In the genomic region with DNA sequence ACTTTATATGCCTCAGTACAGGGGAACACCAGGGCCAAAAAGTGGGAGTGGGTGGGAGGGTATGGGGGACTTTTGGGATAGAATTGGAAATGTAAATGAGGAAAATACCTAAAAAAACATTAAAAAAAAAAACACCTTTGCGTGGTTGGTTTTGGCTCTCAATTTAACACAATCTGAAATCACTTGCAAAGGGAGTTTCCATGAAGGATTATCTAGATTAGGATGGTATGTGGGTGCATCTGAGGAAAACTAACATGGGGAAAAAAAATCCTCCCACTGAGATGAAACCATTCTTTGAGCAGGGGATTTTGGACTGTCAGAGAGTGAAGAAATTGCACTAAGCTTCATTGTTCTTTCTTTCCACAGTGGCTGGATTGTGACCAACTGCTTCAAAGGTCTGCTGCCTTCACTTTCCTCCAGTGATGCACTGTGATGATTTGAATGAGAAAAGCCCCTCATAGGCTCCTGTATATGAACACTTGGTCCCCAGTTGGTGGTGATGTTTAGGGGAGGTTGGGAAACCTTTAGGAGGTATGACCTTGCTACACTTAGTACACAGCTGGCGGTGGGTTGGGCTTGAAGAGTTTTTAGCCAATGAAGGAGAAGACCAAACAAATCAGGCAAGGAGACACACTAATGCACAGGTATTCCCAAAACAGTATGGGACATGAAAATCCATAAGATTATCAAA, we compare ENCODE assay signal across 8 mouse cellular contexts. TPM values are rescaled to one million over a fixed set of nuclear protein-coding genes. Genes with fewer than 3 reads are reported as not detected.
DNase-seq lines count a peak whose midpoint lies in the region; ATAC-seq and TF ChIP-seq lines count a peak whose summit lies in the region.

No protein-coding gene starts in this region.

- H3K4me3 ChIP-seq in limb, embryonic 15.5 days = no peak overlapping the region
- no peak overlapping the region for H3K4me3 ChIP-seq in limb, embryonic 10.5 days
- H3K4me3 ChIP-seq in intestine, embryonic 14.5 days (ENCODE audit: low read depth, low read length) = peak overlapping the region; percentile 66; the same call in 1 of the 2 replicates
- no peak overlapping the region for H3K4me3 ChIP-seq in forebrain, postnatal 0 days (ENCODE audit: low read depth, low read length)

- H3K4me2 ChIP-seq in limb, embryonic 15.5 days = no peak overlapping the region
- peak overlapping the region; percentile 54 for H3K4me2 ChIP-seq in intestine, embryonic 14.5 days (ENCODE audit: low read length)
- H3K4me2 ChIP-seq in forebrain, postnatal 0 days (ENCODE audit: low read depth) = no peak overlapping the region

- no peak for DNase-seq in limb, embryonic 10.5 days (ENCODE audit: low spot score)
- no peak for DNase-seq in intestine, embryonic 14.5 days (ENCODE audit: low spot score)
- DNase-seq in lung, postnatal 10 days = peak; percentile 18
- peak; percentile 75 for DNase-seq in thymus, postnatal 25 days
- no peak for DNase-seq in left cerebral cortex, adult 9 months (ENCODE audit: low spot score in 2 of 2)
- DNase-seq in forebrain, postnatal 0 days = no peak
- DNase-seq in heart, adult 8-10 months (ENCODE audit: low spot score) = no peak

- ATAC-seq in limb, embryonic 15.5 days (ENCODE audit: insufficient number of reproducible peaks, low FRiP score, low TSS enrichment, low read depth) = no peak
- ATAC-seq in intestine, embryonic 14.5 days (replicated peaks; ENCODE audit: low FRiP score, low TSS enrichment, low read depth) = no peak
- no peak for ATAC-seq in forebrain, postnatal 0 days

- no peak for TF ChIP-seq CTCF in forebrain, postnatal 0 days (IDR thresholded peaks at IDR 0.05; ENCODE audit: low read depth)

- no peaks in the 10 kb centered on the region for H3K36me3 ChIP-seq in limb, embryonic 15.5 days
- no peaks in the 10 kb centered on the region for H3K36me3 ChIP-seq in limb, embryonic 10.5 days
- H3K36me3 ChIP-seq in intestine, embryonic 14.5 days (ENCODE audit: control insufficient read depth, insufficient read depth, low read length) = no peaks in the 10 kb centered on the region
- no peaks in the 10 kb centered on the region for H3K36me3 ChIP-seq in forebrain, postnatal 0 days (ENCODE audit: insufficient read depth)

- no peak overlapping the region for H3K9ac ChIP-seq in limb, embryonic 15.5 days
- no peak overlapping the region for H3K9ac ChIP-seq in intestine, embryonic 14.5 days (ENCODE audit: low read length)
- no peak overlapping the region for H3K9ac ChIP-seq in forebrain, postnatal 0 days

- peak overlapping the region; percentile 11; the same call in 1 of the 2 replicates for H3K27ac ChIP-seq in limb, embryonic 15.5 days
- H3K27ac ChIP-seq in limb, embryonic 10.5 days = no peak overlapping the region
- H3K27ac ChIP-seq in intestine, embryonic 14.5 days (ENCODE audit: low read depth) = 0 out of 2 replicates have a peak overlapping the region, but pooled peaks have one; percentile 43
- no peak overlapping the region for H3K27ac ChIP-seq in forebrain, postnatal 0 days (ENCODE audit: low read depth, low read length)

- no peaks in the 10 kb centered on the region for H3K9me3 ChIP-seq in limb, embryonic 15.5 days
- no peaks in the 10 kb centered on the region for H3K9me3 ChIP-seq in limb, embryonic 10.5 days (replicated peaks)
- no peaks in the 10 kb centered on the region for H3K9me3 ChIP-seq in intestine, embryonic 14.5 days (ENCODE audit: control insufficient read depth, low read length)
- no peaks in the 10 kb centered on the region for H3K9me3 ChIP-seq in forebrain, postnatal 0 days (ENCODE audit: low read length)

- H3K27me3 ChIP-seq in limb, embryonic 15.5 days = no peaks in the 10 kb centered on the region
- no peaks in the 10 kb centered on the region for H3K27me3 ChIP-seq in limb, embryonic 10.5 days (ENCODE audit: low read depth, poor library complexity, severe bottlenecking)
- H3K27me3 ChIP-seq in intestine, embryonic 14.5 days (replicated peaks; ENCODE audit: control insufficient read depth, insufficient read depth, low read length) = no peaks in the 10 kb centered on the region
- no peaks in the 10 kb centered on the region for H3K27me3 ChIP-seq in forebrain, postnatal 0 days (ENCODE audit: insufficient read depth, low read length)

- WGBS in limb, embryonic 15.5 days = 92% methylated on average over 2 of the region's 2 CpGs
- WGBS in limb, embryonic 10.5 days = 85% methylated on average over 2 of the region's 2 CpGs
- WGBS in intestine, embryonic 14.5 days = 88% methylated on average over 2 of the region's 2 CpGs
- 91% methylated on average over 2 of the region's 2 CpGs for WGBS in forebrain, postnatal 0 days

- peaks cover 6% of the 10 kb centered on the region for H3K4me1 ChIP-seq in limb, embryonic 15.5 days
- H3K4me1 ChIP-seq in limb, embryonic 10.5 days = peaks cover 4% of the 10 kb centered on the region
- 0 out of 2 replicates have a peak, but pooled peaks cover 5% of the 10 kb centered on the region for H3K4me1 ChIP-seq in intestine, embryonic 14.5 days (replicated peaks; ENCODE audit: control insufficient read depth, insufficient read depth, low read length)
- no peaks in the 10 kb centered on the region; the same call in 1 of the 2 replicates for H3K4me1 ChIP-seq in forebrain, postnatal 0 days (ENCODE audit: insufficient read depth)

RNA-seq across cellular contexts. Expression of a gene that starts 38.4 kb away (rescaled TPM):
- 0.13 and 0.56 TPM in 2 replicates for polyA plus RNA-seq in limb, embryonic 15.5 days (2015; fragmentation: Nextera tagmentation; extraction: Ambion mirVana)
- 0.16 TPM in 1 of 2 replicates, not detected in the other for polyA plus RNA-seq in limb, embryonic 10.5 days (2016; fragmentation: Nextera tagmentation; extraction: Ambion mirVana)
- polyA plus RNA-seq in intestine, embryonic 14.5 days (2014; fragmentation: Nextera tagmentation; extraction: Ambion mirVana) = 0.51 TPM in 1 of 2 replicates, not detected in the other
- total RNA-seq in forebrain, postnatal 0 days (2014; rRNA removed) = not detected in 2 replicates
- 0.13 TPM in 1 of 2 replicates, not detected in the other for polyA plus RNA-seq in forebrain, postnatal 0 days (2015; fragmentation: Nextera tagmentation; extraction: Ambion mirVana)
- under 1 TPM in 1 of 4 experiments, not detected in 3; 0.16 TPM for total RNA-seq in heart, adult 8-10 months (2022)

RNA-seq across cellular contexts. Expression of a gene that starts 56.4 kb away (rescaled TPM):
- polyA plus RNA-seq in limb, embryonic 15.5 days (2015; fragmentation: Nextera tagmentation; extraction: Ambion mirVana) = 0.44 TPM in 1 of 2 replicates, not detected in the other
- polyA plus RNA-seq in limb, embryonic 10.5 days (2016; fragmentation: Nextera tagmentation; extraction: Ambion mirVana) = not detected in 2 replicates
- 0.43 and 0.89 TPM in 2 replicates for polyA plus RNA-seq in intestine, embryonic 14.5 days (2014; fragmentation: Nextera tagmentation; extraction: Ambion mirVana)
- 6.2 and 9.7 TPM in 2 replicates for total RNA-seq in forebrain, postnatal 0 days (2014; rRNA removed)
- polyA plus RNA-seq in forebrain, postnatal 0 days (2015; fragmentation: Nextera tagmentation; extraction: Ambion mirVana) = not detected in 2 replicates
- total RNA-seq in heart, adult 8-10 months (2022) = 10 to 100 TPM; 28.4 to 43.3 (median 34.1) TPM

Comparison
In these comparisons a context has a peak if more than half of its experiments do, and no peak if none do; other contexts are left out.
1. H3K27ac ChIP-seq: peak in limb, embryonic 15.5 days (single experiment) and intestine, embryonic 14.5 days (single experiment); none in limb, embryonic 10.5 days (single experiment) and forebrain, postnatal 0 days (single experiment).
2. DNase-seq: peak in lung, postnatal 10 days (single experiment) and thymus, postnatal 25 days (single experiment); none in limb, embryonic 10.5 days (single experiment), intestine, embryonic 14.5 days (single experiment), left cerebral cortex, adult 9 months (0 of 2), forebrain, postnatal 0 days (single experiment) and heart, adult 8-10 months (single experiment).